Mouse (Mus musculus) spleen, adult 2 months (tissue): ENCODE measurements at regions not wholly inside any gene's neighbourhood (a gene's known extent, or its start where the extent isn't known, plus 50 kb on each side); places are given as distances from the start of the nearest gene placed in this dataset.

Source experiments
- CTCF ChIP-seq: fragments of 200-500 bp; IDR thresholded peaks from 2 replicates; pipeline ENCODE4 v1.5.1; 2011; ENCODE audit warnings: mild to moderate bottlenecking, inconsistent platforms; ENCODE audit not compliant: insufficient read depth, insufficient read length, insufficient replicate concordance; ENCODE audit errors: extremely low read depth
- POLR2A ChIP-seq: fragments of 200-500 bp; IDR thresholded peaks from 2 replicates; pipeline ENCODE4 v1.6.1; 2011; ENCODE audit warnings: low read depth, low read length, inconsistent platforms

DNA sequence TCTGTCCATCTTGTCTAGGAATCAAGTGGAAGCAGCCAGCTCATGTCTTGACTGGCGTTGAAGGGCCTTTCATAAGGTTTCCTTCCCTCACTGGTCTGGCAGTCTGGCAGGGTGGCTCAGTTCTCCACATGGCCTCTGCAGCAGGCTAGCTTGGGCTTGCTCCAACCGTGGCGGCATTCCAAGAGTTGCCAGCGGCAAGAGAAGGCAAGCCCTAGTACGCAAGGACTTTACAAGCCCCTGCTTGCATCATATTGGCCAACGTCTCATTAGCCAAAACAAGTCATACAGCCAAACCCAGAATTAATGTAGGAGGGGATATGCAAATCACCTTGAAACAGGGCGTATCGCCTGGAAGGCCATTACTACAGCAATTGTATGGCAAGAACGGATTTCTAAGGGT is 101.2 kb upstream of the Trpm1 start:
- TF ChIP-seq POLR2A (no peak), CTCF (no peak)
